Mouse (Mus musculus) thymus, postnatal 36 days (tissue): Measurements from ENCODE around the gene Cd300e.
A peak's percentile ranks its signal among the peaks of the same experiment; 100 is the strongest.

Experiments used
- DNase-seq, 2 experiments: peaks; one replicate each; pipeline ENCODE4 v3.0.0; 2022; ENCODE audit warnings: mixed read lengths in 2 of 2

Gene Cd300e

DNA sequence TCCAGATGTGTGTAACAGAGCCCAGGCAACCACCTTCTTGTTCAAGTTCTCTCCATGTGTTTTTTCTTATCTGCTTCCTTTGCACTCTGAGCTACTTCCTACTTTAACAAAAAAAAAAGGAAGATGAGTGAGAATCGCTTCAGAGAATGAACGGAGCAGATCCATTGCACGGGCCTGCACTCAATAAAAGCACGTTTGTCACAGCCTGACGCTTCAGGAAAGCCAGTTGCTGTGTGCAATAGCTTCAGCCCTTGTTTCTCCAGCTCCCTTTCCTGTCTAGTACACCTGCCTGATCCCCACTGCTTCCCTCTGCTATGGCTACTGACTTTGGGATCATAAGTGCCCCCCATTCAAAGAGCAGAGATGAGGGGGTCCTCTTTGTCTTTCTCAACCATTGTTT, at the start of gene Cd300e:
TSS of gene Cd300e (minus strand) at position 101 of the 400 bp plus-strand sequence.
- DNase-seq = no peak

DNA sequence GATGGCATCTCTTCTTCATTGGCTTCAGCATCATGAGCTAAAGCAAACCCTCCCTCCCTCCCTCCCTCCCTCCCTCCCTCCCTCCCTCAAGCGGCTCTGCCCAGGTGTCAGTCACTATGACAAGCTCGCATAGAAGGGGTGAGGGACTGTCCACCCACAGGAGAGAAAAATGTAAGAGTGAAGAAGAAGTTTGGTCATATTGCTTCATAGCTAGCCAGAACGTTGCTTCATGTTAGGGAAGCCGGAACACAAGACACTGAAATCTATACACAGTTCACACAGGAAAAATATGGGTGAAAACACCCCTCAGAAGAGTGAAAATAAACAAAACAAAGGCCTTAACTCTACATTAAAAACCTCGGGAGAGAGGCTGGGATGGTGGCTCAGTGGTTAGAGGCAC, 48.3 kb upstream of the Cd300e start:
- DNase-seq = no peak

DNA sequence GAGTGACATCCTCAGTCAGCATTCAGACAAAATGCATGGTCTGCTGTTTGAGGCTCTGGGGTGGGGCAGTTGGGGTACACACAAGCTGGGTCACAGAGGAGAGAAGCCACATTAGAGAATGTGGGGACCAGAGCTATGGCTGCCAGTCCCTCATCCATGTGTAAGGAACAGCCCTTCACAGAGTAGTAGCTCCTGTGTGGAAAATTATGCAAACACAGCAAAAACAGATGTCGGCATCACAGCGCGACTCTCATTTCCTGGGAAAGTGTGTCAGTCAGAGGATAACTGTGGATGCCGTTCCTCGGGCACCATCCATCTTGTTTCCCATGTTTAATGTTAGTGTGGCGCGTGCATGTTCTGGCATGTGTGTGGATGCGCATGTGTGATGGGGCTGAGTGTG, 46.2 kb upstream of the Cd300e start:
- DNase-seq = no peak

DNA sequence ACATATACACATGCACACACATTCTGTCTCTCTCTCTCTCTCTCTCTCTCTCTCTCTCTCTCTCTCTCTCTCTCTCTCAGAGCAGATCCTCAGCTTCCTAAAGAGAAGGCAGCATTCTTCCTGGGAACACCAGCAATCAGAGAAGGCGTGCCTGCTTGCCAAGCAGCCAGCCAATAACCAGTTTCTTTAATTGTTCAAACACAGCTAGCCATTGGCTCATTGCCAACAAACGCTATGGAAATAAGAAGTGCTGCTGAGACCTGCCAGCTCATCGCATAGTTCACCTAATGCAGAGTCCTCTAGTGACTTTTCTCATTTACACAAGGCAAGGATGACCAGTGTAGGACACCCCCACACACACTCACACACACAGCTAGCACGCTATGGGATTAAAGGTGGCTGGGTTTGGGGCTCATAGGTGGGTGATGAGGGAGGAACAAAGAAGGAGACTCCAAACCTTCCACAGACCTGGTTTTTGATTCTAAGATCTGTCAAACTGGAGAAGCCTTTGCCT, 45.5 kb upstream of the Cd300e start:
- DNase-seq = no peak

DNA sequence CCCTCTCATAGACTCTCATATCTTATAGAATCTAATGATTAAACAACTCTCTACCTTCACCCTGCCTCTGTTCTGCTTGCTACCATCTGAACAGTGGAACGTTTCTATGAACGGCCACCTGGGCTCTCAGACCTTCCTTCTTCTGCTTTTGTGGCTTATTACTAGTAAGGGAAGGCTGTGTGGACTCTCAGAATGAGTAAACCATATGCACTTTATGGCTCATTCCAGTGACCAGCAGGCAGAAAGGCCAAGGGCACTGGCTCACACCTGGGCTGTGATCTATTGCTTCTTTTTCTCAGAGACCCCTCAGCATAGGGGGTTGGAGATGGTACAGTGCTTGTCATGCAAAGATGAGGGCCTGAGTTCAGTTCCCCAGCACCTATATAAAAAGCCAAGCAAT, 44.7 kb upstream of the Cd300e start:
- DNase-seq = no peak

DNA sequence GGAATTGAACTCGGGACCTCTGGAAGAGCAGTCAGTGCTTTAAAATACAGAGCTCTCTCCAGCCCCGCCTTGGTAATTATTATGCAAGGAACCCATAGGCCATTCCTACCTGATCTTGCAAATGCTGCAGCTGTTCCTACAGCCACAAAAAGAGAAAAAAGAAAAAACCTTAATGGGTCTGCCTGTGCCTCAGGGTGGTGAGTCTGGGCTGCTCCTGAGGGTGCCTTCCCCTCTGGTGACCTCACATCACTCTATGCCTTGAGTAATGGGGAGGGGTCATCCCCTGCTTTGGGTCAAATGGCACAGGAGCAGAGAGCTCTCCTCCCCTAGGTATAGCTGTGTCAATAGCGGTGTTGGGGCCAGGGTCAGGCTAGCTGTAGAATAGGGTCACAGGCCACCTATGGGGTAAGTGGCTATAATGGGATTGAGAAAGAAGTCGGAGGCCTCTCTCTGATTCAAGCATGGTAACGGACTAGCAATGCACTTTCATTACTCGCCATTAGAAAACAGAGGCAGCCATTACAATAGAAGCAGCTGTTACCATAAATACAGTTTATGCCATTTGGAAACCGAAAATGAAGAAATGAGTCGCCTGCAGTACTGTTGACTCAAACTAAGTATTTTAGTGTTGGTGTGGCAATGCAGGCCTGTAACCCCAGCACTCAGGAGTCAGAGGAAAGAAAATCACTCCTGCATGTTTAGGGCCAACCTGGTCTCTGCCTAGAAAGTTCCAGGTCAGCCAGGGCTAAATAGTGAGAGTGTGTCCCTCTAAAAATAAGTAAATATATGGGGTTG, 43.0 kb upstream of the Cd300e start:
- no peak for DNase-seq

DNA sequence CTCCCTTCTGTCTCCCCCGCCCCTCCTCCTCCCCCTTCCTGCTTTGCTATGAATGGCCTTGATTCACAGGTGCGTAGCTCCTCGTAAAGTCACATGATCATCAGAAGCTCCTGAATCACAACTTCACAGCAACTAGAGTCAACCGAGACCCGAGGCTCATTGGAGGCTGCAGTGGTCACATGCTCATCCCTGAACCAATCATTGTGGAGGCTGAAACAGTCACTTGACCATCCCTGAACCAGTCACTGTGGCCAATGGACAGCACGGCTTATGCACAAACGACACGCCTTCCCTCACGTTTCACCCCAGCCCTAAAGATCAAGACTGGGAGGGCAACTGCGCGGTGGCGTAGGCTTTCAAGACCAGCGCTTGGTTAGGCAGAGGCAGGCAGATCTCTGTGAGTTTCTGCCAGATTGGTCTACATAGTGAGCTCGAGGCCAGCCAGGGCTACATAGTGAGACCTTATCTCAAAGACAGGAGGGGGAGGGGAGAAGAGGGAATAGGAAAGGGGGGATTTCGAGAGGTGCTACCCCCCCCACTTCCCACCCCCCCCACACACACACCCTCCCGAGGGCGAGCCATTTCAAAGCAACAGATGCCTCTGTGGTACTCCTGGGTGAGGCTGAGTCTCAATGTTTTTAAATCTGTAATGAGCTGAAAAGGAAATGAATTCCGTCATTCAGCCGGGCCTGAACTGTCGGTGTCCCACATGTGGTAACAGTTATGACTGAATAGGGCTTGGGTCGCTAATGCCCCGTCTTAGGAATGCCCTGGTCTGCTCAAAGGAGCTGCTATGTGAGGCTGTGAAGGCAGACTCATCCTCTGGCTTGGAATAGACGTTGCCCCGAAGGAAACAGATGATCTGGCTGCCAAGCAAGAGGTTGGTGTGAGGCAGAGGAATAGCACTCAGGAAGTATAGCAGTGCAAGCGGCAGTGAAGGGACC, 41.8 kb upstream of the Cd300e start:
- no peak for DNase-seq

DNA sequence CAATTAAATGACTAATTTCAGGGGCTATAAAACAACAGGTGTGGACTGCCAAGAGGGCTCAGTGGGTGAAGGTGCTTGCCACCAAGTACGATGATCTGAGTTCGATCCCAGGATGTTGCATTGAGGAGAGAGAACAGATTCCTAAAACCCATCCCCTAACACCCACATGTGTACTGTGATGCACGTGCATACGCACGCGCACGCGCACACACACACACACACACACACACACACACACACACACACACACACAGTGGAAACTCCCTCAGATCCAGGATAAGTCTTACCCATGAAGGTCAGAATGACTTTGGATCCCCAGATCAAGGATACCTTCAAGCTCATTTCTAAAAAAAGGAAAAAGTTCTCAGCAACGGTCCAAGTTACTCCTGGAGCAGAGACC, 40.1 kb upstream of the Cd300e start:
- no peak for DNase-seq

DNA sequence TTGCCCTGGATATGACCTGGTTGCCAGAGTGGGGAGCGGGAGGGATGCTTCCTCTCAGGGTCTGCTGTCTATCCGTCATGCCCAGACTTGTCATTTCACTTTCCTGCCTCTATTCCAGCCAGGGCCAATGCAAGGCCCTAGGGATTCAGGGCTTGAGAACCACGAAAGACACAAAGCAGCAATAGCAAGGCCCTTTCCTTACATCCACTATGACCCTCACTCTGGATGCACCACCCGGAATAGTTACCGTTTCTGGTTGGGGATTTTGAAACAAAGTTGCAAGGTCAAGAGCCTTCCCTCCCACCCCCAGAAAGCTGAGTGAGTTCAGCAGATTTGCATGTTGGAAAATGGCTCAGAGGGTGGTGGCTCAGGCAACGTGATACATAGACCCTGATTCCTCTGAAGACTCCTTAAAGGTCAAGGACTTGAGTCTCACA, 39.7 kb upstream of the Cd300e start:
- no peak for DNase-seq

DNA sequence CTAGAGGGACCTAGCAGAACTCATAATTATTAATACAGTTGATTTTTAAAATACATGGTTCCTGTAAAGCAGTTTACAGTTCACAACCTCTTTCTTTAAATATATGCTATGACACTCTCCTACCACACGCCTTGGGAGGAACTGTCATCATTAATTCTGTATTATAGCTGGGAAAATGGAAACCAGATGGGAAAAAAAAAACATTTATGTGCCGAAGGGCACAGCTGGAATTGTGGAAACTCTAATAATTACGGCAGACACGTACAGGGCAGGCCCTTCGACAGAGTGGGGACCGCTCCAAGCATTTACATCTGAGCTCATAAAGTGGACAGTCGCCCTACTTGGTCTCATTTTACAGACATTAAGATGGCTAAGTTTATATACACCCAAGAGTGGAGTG, 38.8 kb upstream of the Cd300e start:
- DNase-seq = no peak

DNA sequence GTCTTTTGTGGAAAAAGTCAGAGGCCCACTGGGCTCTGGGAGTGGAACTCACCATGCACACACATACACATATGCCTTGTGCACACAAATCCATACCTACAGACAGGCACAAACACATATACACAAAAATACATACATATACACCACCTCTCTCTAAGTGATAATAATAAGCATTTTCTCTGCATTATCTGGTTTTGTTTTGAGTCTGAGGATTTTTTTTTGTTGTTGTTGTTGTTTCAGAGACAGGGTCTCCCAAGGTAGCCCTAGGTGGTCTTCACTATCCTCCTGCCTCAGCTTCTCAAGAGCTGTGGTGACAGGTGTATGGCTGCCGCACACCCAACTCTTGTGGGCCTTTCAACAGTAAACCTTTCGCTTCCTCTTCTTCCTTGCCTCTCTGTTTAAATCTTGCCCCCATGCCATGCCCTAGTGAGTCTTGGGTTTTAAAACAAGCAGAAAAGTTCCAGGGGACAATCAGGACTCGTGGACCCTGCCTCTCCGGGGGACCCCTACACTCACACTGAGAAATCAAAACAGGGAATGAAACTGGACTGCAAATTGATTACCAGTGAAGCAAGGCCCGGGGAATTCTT, 38.1 kb upstream of the Cd300e start:
- DNase-seq = no peak

DNA sequence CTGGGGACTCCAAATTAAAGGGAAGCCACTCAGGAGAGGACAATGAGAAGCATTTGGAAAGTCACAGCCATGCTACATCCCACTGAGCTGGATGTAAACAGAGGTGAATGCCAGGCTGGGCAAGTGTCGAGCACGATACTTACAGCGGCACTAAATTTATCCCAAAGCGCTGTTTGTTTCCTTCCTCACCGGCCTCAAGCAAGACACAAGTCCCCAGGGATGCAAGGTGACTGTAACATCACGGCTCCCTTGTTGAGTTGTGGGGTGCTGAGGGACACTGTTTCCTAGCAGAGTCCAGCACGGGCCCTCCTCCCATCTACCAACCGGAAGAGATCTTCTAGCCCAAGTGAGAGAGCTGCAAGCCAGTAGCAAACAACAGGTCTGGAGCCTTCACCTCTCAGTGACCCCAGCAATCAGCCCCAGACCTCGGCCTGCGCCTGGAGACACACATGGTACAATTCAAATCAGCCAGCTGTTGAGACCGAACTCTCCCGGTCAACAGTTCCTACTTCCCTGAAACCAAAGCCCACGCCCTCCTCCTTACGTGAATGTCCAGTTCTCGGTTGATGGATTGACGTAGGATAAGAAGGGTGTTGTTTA, 37.4 kb upstream of the Cd300e start:
- DNase-seq = no peak

DNA sequence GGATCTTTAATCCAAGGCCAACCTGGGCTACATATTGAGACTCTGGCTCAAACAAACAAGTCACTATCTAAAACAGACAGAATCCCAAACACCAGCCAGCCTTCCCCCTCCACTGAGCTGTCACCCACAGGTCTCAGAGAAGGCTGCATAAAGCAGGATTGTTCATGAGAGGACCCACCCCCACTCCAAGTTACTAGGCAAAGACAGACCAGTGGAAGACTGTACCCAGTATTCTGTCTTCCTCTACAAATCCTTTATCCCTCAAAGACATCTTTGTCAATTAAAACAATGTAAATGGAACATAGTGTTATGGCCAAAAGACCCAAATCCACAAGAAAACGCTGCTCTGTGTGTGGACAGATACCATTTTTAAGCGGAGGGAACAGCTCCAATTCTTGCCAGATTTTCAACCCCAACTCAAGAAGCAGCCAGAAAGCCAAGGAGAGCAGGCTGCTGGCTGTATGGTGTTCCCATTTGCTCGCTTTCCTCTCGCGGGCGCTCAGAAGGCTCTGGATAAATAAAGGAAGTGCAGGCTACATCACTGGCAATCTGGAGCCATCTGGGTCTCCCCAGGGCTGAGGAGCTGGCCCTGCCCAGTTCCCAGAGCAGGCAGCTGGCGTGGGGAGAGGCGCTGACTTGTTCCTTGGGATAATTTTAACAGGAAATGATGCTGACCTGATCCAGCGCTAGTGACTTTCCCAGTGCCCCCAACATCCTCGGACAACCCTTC, 36.4 kb upstream of the Cd300e start:
- DNase-seq = no peak

DNA sequence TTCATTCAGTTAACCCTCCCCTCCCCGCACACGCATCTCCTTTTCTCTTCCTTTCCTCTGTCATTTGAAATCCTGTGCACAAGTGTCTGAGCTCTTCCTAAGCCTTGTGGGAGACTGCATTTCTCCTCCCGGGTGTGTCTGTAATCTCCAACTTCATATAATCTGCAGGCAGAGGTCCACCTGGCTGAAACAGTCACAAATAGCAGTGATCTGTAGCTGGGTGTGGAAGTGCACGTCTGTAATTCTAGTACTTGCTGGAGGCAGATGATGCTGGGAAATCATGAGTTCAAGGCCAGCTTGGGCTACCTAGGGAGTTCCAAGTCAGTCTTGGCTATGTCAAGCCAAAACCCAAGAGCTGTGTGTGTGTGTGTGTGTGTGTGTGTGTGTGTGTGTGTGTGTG, 30.2 kb upstream of the Cd300e start:
- DNase-seq = no peak

DNA sequence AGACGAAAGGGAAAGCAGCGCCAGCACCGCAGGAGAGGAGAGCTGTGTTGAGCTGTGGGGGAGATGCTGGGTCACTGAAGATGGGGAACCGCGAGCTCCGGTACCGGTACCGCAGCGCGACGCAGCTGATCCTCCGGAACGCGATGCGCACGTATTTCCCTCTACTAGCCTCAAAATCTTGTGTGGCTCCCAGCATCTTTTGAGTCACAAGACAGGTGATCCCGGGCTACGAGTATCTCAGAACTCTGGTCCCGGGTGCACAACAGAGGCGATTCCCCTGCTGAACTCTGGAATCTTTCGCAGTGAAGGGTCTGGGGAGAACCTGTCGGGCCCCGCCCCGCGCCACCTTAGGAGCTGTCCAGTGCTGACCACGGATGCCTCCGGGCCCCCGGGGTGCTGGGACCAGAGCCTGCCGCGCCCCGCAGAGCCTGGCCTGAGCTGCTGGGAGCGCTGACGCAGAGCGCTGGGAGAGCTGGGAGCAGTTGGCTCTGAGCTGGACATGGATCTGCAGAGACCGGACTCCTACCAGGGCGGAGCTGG, 29.5 kb upstream of the Cd300e start, which contains the start of gene Rab37:
TSS of gene Rab37 (plus strand) at position 70 of the 540 bp plus-strand sequence.
- DNase-seq = peak in 1 of 2 experiments; percentile 11

DNA sequence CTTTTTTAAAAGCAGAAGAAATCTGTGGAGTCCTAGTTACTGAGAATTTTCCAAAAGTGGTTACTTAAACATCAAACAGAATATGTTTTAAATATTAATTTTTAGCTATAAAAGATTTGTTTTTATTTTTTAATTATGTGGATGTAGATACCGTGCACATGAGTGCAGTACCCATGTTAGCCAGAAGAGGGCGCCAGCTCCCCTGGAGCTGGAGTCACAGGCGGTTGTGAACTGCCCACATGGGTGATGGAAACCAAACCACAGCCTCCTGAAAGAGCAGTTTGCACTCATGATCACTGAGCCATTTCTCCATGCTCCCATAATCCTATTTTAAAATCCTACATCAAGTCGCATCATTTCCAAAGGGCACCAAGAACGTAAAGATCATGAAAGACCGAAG, 27.9 kb upstream of the Cd300e start:
- DNase-seq = peak in 1 of 2 experiments; percentile 14

DNA sequence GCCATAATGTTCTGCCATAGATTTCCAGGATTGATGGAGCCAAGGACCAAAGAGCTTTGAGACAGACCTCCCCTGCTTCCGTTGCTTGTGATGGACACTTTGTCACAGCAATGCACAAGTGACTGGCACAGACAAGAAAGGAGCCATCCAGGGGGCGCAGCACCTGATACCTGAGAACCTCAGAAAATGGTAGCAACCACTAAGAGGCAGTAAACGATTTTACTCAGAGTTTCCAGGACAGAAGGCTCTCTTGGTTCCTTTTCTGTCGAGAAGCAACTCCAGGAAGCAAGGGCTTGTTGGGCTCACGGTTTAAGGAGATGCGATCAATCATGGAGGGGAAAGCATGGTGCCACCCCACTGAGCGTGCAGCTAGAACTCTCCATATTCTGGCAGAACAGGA, 24.2 kb upstream of the Cd300e start:
- no peak for DNase-seq

DNA sequence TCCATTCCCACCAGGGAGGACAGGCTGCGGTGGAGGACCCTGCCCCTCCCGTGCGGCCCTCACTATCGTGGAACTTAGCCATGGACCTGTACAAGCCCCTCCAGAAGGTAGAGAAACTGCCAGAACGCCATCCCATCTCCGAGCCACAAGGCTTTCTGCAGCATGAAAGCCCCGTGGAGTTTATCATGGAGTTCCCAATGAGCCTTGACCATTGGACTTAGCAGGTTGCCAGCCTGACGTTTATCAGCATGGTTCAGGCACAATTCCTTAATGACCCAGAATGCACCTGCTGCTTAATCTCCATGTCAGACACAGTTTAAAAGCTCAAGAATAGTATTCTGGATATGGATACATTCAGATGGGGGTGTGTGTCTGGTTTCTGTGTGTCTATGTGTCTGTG, 23.1 kb upstream of the Cd300e start:
- no peak for DNase-seq

DNA sequence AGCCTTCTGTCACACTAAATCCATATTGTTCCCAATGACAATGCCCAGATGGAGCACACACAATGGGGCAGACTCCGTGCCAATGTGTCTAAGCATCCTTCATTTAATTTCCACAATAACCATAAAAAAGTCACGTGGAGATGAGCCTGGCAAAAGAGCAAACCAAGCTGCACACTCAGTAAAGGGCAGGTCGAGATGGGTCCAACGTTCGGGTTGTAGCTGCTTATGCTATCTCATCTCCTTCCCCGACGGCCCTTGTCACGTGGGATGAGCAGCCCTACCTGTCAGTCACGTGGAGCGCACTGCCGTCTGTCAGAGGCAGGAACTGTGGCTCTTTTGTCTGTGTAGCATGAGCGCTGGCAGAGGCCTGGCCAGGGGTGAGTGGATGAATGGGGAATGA, 22.6 kb upstream of the Cd300e start:
- DNase-seq = no peak

DNA sequence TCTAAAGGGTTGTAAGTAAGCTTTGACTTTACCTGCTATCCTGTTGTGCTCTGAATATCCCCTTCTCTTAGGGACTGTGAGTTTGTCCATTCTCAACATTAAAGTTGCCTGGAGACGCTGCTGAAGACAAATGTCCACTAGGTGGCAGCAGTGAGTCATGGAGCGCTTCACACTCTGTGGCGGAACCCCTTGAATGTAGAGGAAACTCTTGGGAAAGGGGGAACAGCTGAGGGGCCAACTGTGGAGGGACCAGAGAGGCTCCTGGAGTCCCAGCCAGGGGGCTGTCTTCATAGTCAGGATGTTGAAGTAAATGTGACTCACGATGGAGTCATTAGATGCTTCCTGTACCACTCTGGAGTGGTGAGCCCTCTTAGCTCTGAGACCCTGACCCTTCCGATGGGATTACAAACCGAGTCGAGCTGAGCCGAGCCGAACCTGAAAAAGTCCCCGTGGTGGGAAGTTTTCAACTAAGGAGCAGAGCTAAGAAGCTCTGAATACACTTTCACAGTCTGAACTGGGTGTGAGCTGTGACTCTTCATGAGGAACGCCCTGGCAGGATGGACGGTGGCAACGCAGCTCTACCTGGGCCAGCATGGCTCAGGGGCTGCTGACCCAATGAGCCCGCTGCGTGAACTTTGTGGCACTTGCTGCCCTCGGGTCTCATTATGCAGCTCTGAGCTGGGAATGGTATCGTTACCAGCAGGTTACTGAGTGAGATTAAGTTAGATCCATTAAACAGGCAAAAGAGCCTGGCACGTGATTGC, 21.6 kb upstream of the Cd300e start:
- DNase-seq = peak; percentile 49 to 51

DNA sequence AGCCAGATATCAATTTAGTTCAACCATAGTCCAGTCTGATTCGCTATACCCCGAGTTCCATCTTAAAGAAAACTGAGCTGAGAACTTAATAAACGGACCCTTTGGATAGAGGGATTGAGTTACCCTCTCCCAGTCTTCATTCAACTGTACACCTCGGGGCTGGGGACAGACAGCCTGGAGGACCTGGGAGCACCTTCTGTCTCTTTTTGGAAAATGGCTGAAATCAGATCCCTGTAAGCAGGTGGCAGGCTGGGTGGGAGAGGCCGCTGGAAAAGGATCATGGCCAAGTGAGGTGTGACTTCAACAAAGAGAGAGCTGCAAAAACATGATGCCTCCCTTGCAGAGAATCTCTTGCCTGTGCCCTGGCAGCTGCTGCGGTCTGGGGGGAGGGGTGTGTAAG, 20.2 kb upstream of the Cd300e start:
- DNase-seq = no peak
